Mouse (Mus musculus) brain, embryonic 18.5 days (tissue): ENCODE measurements at regions not wholly inside any gene's neighbourhood (a gene's known extent, or its start where the extent isn't known, plus 50 kb on each side); places are given as distances from the start of the nearest gene placed in this dataset.

Experiments used
- DNase-seq: peaks from one replicate; pipeline ENCODE4 v3.0.0-alpha.2; 2012; ENCODE audit warnings: low read depth, low spot score

- DNase-seq = no peak
These were observed 732.9 kb upstream of the 2610301B20Rik start for GRCm38 (mm10) chr4:10141238-10141934.

GRCm38 (mm10) chr4:10149911-10150310 is 724.4 kb upstream of the 2610301B20Rik start:
- no peak for DNase-seq

- DNase-seq = no peak
These were observed 723.8 kb upstream of the 2610301B20Rik start for GRCm38 (mm10) chr4:10150501-10150900.

GRCm38 (mm10) chr4:10155705-10156390 is 718.5 kb upstream of the 2610301B20Rik start:
- DNase-seq = no peak

GRCm38 (mm10) chr4:10189896-10190295 is 684.4 kb upstream of the 2610301B20Rik start:
- DNase-seq = no peak

- no peak for DNase-seq
These were observed 676.9 kb upstream of the 2610301B20Rik start for GRCm38 (mm10) chr4:10197245-10197943.

- no peak for DNase-seq
These were observed 672.5 kb upstream of the 2610301B20Rik start for GRCm38 (mm10) chr4:10201835-10202234.

- no peak for DNase-seq
These were observed 670.1 kb upstream of the 2610301B20Rik start for GRCm38 (mm10) chr4:10204224-10204623.

- DNase-seq = no peak
These were observed 664.9 kb upstream of the 2610301B20Rik start for GRCm38 (mm10) chr4:10209324-10209923.

- DNase-seq = no peak
These were observed 663.0 kb upstream of the 2610301B20Rik start for GRCm38 (mm10) chr4:10211303-10211702.

- no peak for DNase-seq
These were observed 639.0 kb upstream of the 2610301B20Rik start for GRCm38 (mm10) chr4:10235324-10235723.

- DNase-seq = no peak
These were observed 632.2 kb upstream of the 2610301B20Rik start for GRCm38 (mm10) chr4:10242117-10242516.

GRCm38 (mm10) chr4:10242909-10243308 is 631.4 kb upstream of the 2610301B20Rik start:
- no peak for DNase-seq

- DNase-seq = no peak
These were observed 620.1 kb upstream of the 2610301B20Rik start for GRCm38 (mm10) chr4:10254029-10254690.

- no peak for DNase-seq
These were observed 616.8 kb upstream of the 2610301B20Rik start for GRCm38 (mm10) chr4:10257537-10257936.

- no peak for DNase-seq
These were observed 613.9 kb upstream of the 2610301B20Rik start for GRCm38 (mm10) chr4:10260351-10260750.

GRCm38 (mm10) chr4:10265942-10266341 is 608.4 kb upstream of the 2610301B20Rik start:
- DNase-seq = no peak

GRCm38 (mm10) chr4:10285562-10285961 is 588.7 kb upstream of the 2610301B20Rik start:
- DNase-seq = no peak

- DNase-seq = no peak
These were observed 584.0 kb upstream of the 2610301B20Rik start for GRCm38 (mm10) chr4:10290326-10290725.

- DNase-seq = no peak
These were observed 579.2 kb upstream of the 2610301B20Rik start for GRCm38 (mm10) chr4:10295012-10295530.

- no peak for DNase-seq
These were observed 578.1 kb upstream of the 2610301B20Rik start for GRCm38 (mm10) chr4:10296220-10296619.
